In the genomic region with DNA sequence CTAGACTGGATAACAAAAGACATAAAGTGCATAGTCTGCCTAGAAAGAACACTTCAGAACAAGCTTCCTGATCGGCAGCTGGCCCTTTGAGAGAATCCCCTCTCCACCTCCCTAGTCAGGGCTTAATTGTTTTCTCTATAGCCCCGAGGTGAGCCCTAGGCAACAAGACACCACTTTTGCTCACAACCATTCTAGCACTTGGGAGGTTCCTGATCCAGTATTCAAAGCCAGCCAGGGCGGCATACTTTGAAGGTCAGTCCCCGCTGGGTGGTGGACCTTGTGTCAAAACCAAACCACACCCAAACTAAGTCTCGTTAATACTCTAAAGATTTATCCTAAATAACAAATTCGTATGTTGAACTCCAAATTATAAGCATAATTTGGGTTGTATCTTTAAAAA, we compare ENCODE assay signal across 8 mouse cellular contexts. TPM values are rescaled to one million over a fixed set of nuclear protein-coding genes. Genes with fewer than 3 reads are reported as not detected.
A peak's percentile ranks its signal among the peaks of the same experiment; 100 is the strongest.
DNase-seq lines count a peak whose midpoint lies in the region; ATAC-seq and TF ChIP-seq lines count a peak whose summit lies in the region.

No protein-coding gene starts in this region.

- TF ChIP-seq CTCF in cerebellum, adult 2 months (IDR thresholded peaks at IDR 0.05; ENCODE audit: borderline replicate concordance, insufficient read depth, low read depth, low read length) = no peak
- no peak for TF ChIP-seq CTCF in thymus, adult 2 months (IDR thresholded peaks at IDR 0.05; ENCODE audit: borderline replicate concordance, control insufficient read depth, extremely low read depth, insufficient read depth, low read length, poor library complexity)

- no peak for ATAC-seq in cerebellum, adult (ENCODE audit: insufficient number of reproducible peaks, low FRiP score, low TSS enrichment)
- ATAC-seq in liver, embryonic 12.5 days = peak; percentile 52; the same call in 1 of the 2 replicates

- peak overlapping the region; percentile 90 for H3K4me2 ChIP-seq in liver, embryonic 12.5 days

- no peak for TF ChIP-seq POLR2A in cerebellum, adult 2 months (IDR thresholded peaks at IDR 0.05; ENCODE audit: borderline replicate concordance, insufficient read depth, low read length)
- no peak for TF ChIP-seq POLR2A in thymus, adult 2 months (IDR thresholded peaks at IDR 0.05; ENCODE audit: control insufficient read depth, extremely low read depth, insufficient read depth, low read length, poor library complexity)

- H3K9me3 ChIP-seq in liver, embryonic 12.5 days (replicated peaks) = no peaks in the 10 kb centered on the region

- no peak for DNase-seq in cerebellum, adult 2 months
- DNase-seq in thymus, adult 2 months = no peak
- no peak for DNase-seq in thymus, postnatal 0 days (ENCODE audit: low spot score)
- DNase-seq in testis, postnatal 10 days (ENCODE audit: low spot score) = peak; percentile 28
- no peak for DNase-seq in layer of hippocampus, adult 11-12 months (ENCODE audit: low spot score)
- DNase-seq in urinary bladder, postnatal 4 days (ENCODE audit: low spot score in 2 of 2) = no peak

- no peaks in the 10 kb centered on the region for H3K36me3 ChIP-seq in thymus, adult 2 months (ENCODE audit: control insufficient read depth, insufficient read depth, low read length)
- peaks cover 8% of the 10 kb centered on the region; the same call in 1 of the 2 replicates for H3K36me3 ChIP-seq in liver, embryonic 12.5 days

- 9% methylated on average over 6 of the region's 6 CpGs for WGBS in cerebellum, adult 2 months
- 25% methylated on average over 6 of the region's 6 CpGs for WGBS in thymus, adult 2 months
- WGBS in liver, embryonic 12.5 days (ENCODE audit: insufficient replicate concordance) = 21% methylated on average over 6 of the region's 6 CpGs

- H3K27me3 ChIP-seq in cerebellum, adult 2 months (ENCODE audit: control insufficient read depth, insufficient read depth, low read length) = no peaks in the 10 kb centered on the region
- no peaks in the 10 kb centered on the region for H3K27me3 ChIP-seq in thymus, adult 2 months (ENCODE audit: control insufficient read depth, insufficient read depth, low read length)
- no peaks in the 10 kb centered on the region for H3K27me3 ChIP-seq in liver, embryonic 12.5 days (replicated peaks)

- H3K9ac ChIP-seq in liver, embryonic 12.5 days = peak overlapping the region; percentile 89

- no peaks in the 10 kb centered on the region for H3K4me1 ChIP-seq in cerebellum, adult 2 months (ENCODE audit: control insufficient read depth, insufficient read depth, low read length)
- peaks cover 15% of the 10 kb centered on the region for H3K4me1 ChIP-seq in thymus, adult 2 months (replicated peaks; ENCODE audit: control insufficient read depth, insufficient read depth, low read length)
- peaks cover 65% of the 10 kb centered on the region for H3K4me1 ChIP-seq in liver, embryonic 12.5 days

- no peak overlapping the region for H3K27ac ChIP-seq in cerebellum, adult 2 months (ENCODE audit: insufficient read depth, low read length)
- H3K27ac ChIP-seq in thymus, adult 2 months (ENCODE audit: control insufficient read depth, insufficient read depth, low read length) = peak overlapping the region; percentile 27; the same call in 1 of the 2 replicates
- H3K27ac ChIP-seq in liver, embryonic 12.5 days = peak overlapping the region; percentile 87

- peak overlapping the region; percentile 80 for H3K4me3 ChIP-seq in cerebellum, adult 2 months (replicated peaks; ENCODE audit: insufficient read depth, low read depth, low read length)
- H3K4me3 ChIP-seq in thymus, adult 2 months (ENCODE audit: control insufficient read depth, insufficient read depth, low read length) = peak overlapping the region; percentile 95
- H3K4me3 ChIP-seq in liver, embryonic 12.5 days = peak overlapping the region; percentile 80

RNA-seq across cellular contexts. Expression of a gene that starts 38.6 kb away (rescaled TPM):
- 4.9 and 6.6 TPM in 2 replicates for polyA plus RNA-seq in cerebellum, adult 2 months (2012; rRNA removed)
- polyA plus RNA-seq in thymus, adult 2 months (2012; rRNA removed) = 4.1 and 4.7 TPM in 2 replicates
- 5.6 and 6.4 TPM in 2 replicates for polyA plus RNA-seq in thymus, postnatal 0 days (2015; fragmentation: Nextera tagmentation; extraction: Ambion mirVana)
- 0.19 and 0.42 TPM in 2 replicates for polyA plus RNA-seq in liver, embryonic 12.5 days (2016; fragmentation: Nextera tagmentation; extraction: Ambion mirVana)

RNA-seq across cellular contexts. Expression of a gene that starts 39.1 kb away (rescaled TPM):
- 13.0 and 16.0 TPM in 2 replicates for polyA plus RNA-seq in cerebellum, adult 2 months (2012; rRNA removed)
- polyA plus RNA-seq in thymus, adult 2 months (2012; rRNA removed) = 11.3 and 11.8 TPM in 2 replicates
- 128 and 130 TPM in 2 replicates for polyA plus RNA-seq in thymus, postnatal 0 days (2015; fragmentation: Nextera tagmentation; extraction: Ambion mirVana)
- polyA plus RNA-seq in liver, embryonic 12.5 days (2016; fragmentation: Nextera tagmentation; extraction: Ambion mirVana) = 73.6 and 74.7 TPM in 2 replicates
